Comparison of ENCODE assay signal across 9 mouse cellular contexts in genomic region chr10:77864762-77865143, GRCm38 (mm10). TPM values are rescaled to one million over a fixed set of nuclear protein-coding genes. Genes with fewer than 3 reads are reported as not detected.
DNase-seq lines count a peak whose midpoint lies in the region; ATAC-seq and TF ChIP-seq lines count a peak whose summit lies in the region.
"Had no signal": no experiment of that assay in that cellular context is flagged by ENCODE, and none has a peak within 500 bp of the region (broad histone marks: within the 10 kb centered on the region; RNA-seq: fewer than 3 reads in every experiment).

No protein-coding gene starts in this region.

- ATAC-seq in heart, embryonic 16.5 days (replicated peaks; ENCODE audit: extremely low read depth, insufficient read depth, low FRiP score), result no peak
- no peak for ATAC-seq in embryonic facial prominence, embryonic 13.5 days (ENCODE audit: insufficient number of reproducible peaks, insufficient read depth, low FRiP score, low TSS enrichment, low read depth)
- ATAC-seq in hindbrain, postnatal 0 days, result no peak; the same call in none of the 2 replicates
- ATAC-seq in midbrain, embryonic 13.5 days, result peak; percentile 48; the same call in 1 of the 2 replicates

- H3K36me3 ChIP-seq in heart, embryonic 16.5 days (ENCODE audit: control insufficient read depth, insufficient read depth), result no peaks in the 10 kb centered on the region
- no peaks in the 10 kb centered on the region for H3K36me3 ChIP-seq in embryonic facial prominence, embryonic 13.5 days
- no peaks in the 10 kb centered on the region for H3K36me3 ChIP-seq in hindbrain, postnatal 0 days (ENCODE audit: insufficient read depth, low read length)
- no peaks in the 10 kb centered on the region for H3K36me3 ChIP-seq in midbrain, embryonic 13.5 days

- H3K9ac ChIP-seq in heart, embryonic 16.5 days (ENCODE audit: low read length), result no peak overlapping the region
- H3K9ac ChIP-seq in embryonic facial prominence, embryonic 13.5 days, result 0 out of 2 replicates have a peak overlapping the region, but pooled peaks have one; percentile 27
- H3K9ac ChIP-seq in hindbrain, postnatal 0 days (replicated peaks; ENCODE audit: low read length), result no peak overlapping the region
- H3K9ac ChIP-seq in midbrain, embryonic 13.5 days (replicated peaks), result no peak overlapping the region

- no peaks in the 10 kb centered on the region for H3K9me3 ChIP-seq in heart, embryonic 16.5 days (replicated peaks; ENCODE audit: control insufficient read depth, low read length)
- H3K9me3 ChIP-seq in embryonic facial prominence, embryonic 13.5 days, result no peaks in the 10 kb centered on the region
- H3K9me3 ChIP-seq in hindbrain, postnatal 0 days (ENCODE audit: low read length), result no peaks in the 10 kb centered on the region
- H3K9me3 ChIP-seq in midbrain, embryonic 13.5 days, result no peaks in the 10 kb centered on the region

- no peak overlapping the region for H3K4me3 ChIP-seq in heart, embryonic 16.5 days (ENCODE audit: low read length)
- peak overlapping the region; percentile 19 for H3K4me3 ChIP-seq in embryonic facial prominence, embryonic 13.5 days
- H3K4me3 ChIP-seq in hindbrain, postnatal 0 days (ENCODE audit: low read length), result no peak overlapping the region
- peak overlapping the region; percentile 7; the same call in 1 of the 2 replicates for H3K4me3 ChIP-seq in midbrain, embryonic 13.5 days (replicated peaks)

- H3K27me3 ChIP-seq in heart, embryonic 16.5 days (ENCODE audit: control insufficient read depth, insufficient read depth, low read length), result no peaks in the 10 kb centered on the region
- no peaks in the 10 kb centered on the region for H3K27me3 ChIP-seq in embryonic facial prominence, embryonic 13.5 days
- no peaks in the 10 kb centered on the region for H3K27me3 ChIP-seq in hindbrain, postnatal 0 days (ENCODE audit: insufficient read depth, low read length)
- H3K27me3 ChIP-seq in midbrain, embryonic 13.5 days, result no peaks in the 10 kb centered on the region

- intact Hi-C loops in heart, postnatal 10 days (cut with DNase I), result no loop called here

- TF ChIP-seq CTCF in hindbrain, postnatal 0 days (IDR thresholded peaks at IDR 0.05; ENCODE audit: low read depth), result no peak

- peak overlapping the region; percentile 39 for H3K4me2 ChIP-seq in heart, embryonic 16.5 days (ENCODE audit: low read depth, low read length)
- H3K4me2 ChIP-seq in embryonic facial prominence, embryonic 13.5 days, result peak overlapping the region; percentile 46
- peak overlapping the region; percentile 17; the same call in 1 of the 2 replicates for H3K4me2 ChIP-seq in hindbrain, postnatal 0 days (ENCODE audit: low read depth, low read length)
- H3K4me2 ChIP-seq in midbrain, embryonic 13.5 days (replicated peaks), result peak overlapping the region; percentile 36

- H3K27ac ChIP-seq in heart, embryonic 16.5 days (ENCODE audit: low read length), result no peak overlapping the region
- H3K27ac ChIP-seq in embryonic facial prominence, embryonic 13.5 days, result no peak overlapping the region
- no peak overlapping the region for H3K27ac ChIP-seq in hindbrain, postnatal 0 days
- H3K27ac ChIP-seq in midbrain, embryonic 13.5 days, result no peak overlapping the region

- 31% methylated on average over 11 of the region's 11 CpGs for WGBS in heart, embryonic 16.5 days
- 39% methylated on average over 11 of the region's 11 CpGs for WGBS in embryonic facial prominence, embryonic 13.5 days
- 45% methylated on average over 11 of the region's 11 CpGs for WGBS in hindbrain, postnatal 0 days
- WGBS in midbrain, embryonic 13.5 days, result 37% methylated on average over 11 of the region's 11 CpGs

- no peaks in the 10 kb centered on the region for H3K4me1 ChIP-seq in heart, embryonic 16.5 days (ENCODE audit: control insufficient read depth, insufficient read depth, low read length)
- no peaks in the 10 kb centered on the region for H3K4me1 ChIP-seq in embryonic facial prominence, embryonic 13.5 days
- H3K4me1 ChIP-seq in hindbrain, postnatal 0 days (ENCODE audit: insufficient read depth, low read length), result no peaks in the 10 kb centered on the region
- H3K4me1 ChIP-seq in midbrain, embryonic 13.5 days (replicated peaks), result 0 out of 2 replicates have a peak, but pooled peaks cover 5% of the 10 kb centered on the region

- no peak for DNase-seq in heart, postnatal 10 days
- DNase-seq in hindbrain, postnatal 0 days (ENCODE audit: low spot score), result no peak
- DNase-seq in right cerebral cortex, postnatal 14 days, result no peak
- DNase-seq in T-cell, adult 2 months (ENCODE audit: low spot score), result no peak
- no peak for DNase-seq in adrenal gland, adult 8-10 months

RNA-seq across cellular contexts. Expression of gene Gm3285, which starts 3.0 kb away (rescaled TPM):
- not detected in 2 replicates for polyA plus RNA-seq in heart, embryonic 16.5 days (2015; fragmentation: Nextera tagmentation; extraction: Ambion mirVana)
- total RNA-seq in heart, postnatal 10 days (2021), result not detected
- polyA plus RNA-seq in embryonic facial prominence, embryonic 13.5 days (2015; fragmentation: Nextera tagmentation; extraction: Ambion mirVana), result not detected in 2 replicates
- not detected in 2 replicates for total RNA-seq in hindbrain, postnatal 0 days (2014; rRNA removed)
- polyA plus RNA-seq in hindbrain, postnatal 0 days (2015; fragmentation: Nextera tagmentation; extraction: Ambion mirVana), result not detected in 2 replicates
- polyA plus RNA-seq in midbrain, embryonic 13.5 days (2015; fragmentation: Nextera tagmentation; extraction: Ambion mirVana), result not detected in 2 replicates
- total RNA-seq in adrenal gland, adult 8-10 months (2022), result not detected
- total RNA-seq: megakaryocyte progenitor cell, adult 5-6 weeks had no signal

RNA-seq across cellular contexts. Expression of gene Gm10318, which starts 12.1 kb away (rescaled TPM):
- polyA plus RNA-seq in heart, embryonic 16.5 days (2015; fragmentation: Nextera tagmentation; extraction: Ambion mirVana), result not detected in 2 replicates
- not detected for total RNA-seq in heart, postnatal 10 days (2021)
- not detected in 2 replicates for polyA plus RNA-seq in embryonic facial prominence, embryonic 13.5 days (2015; fragmentation: Nextera tagmentation; extraction: Ambion mirVana)
- total RNA-seq in hindbrain, postnatal 0 days (2014; rRNA removed), result not detected in 2 replicates
- polyA plus RNA-seq in hindbrain, postnatal 0 days (2015; fragmentation: Nextera tagmentation; extraction: Ambion mirVana), result not detected in 2 replicates
- polyA plus RNA-seq in midbrain, embryonic 13.5 days (2015; fragmentation: Nextera tagmentation; extraction: Ambion mirVana), result not detected in 2 replicates
- total RNA-seq in adrenal gland, adult 8-10 months (2022), result not detected
- total RNA-seq: megakaryocyte progenitor cell, adult 5-6 weeks had no signal

RNA-seq across cellular contexts. Expression of gene Gm36176, which starts 18.1 kb away (rescaled TPM):
- not detected in 2 replicates for polyA plus RNA-seq in heart, embryonic 16.5 days (2015; fragmentation: Nextera tagmentation; extraction: Ambion mirVana)
- not detected for total RNA-seq in heart, postnatal 10 days (2021)
- not detected in 2 replicates for polyA plus RNA-seq in embryonic facial prominence, embryonic 13.5 days (2015; fragmentation: Nextera tagmentation; extraction: Ambion mirVana)
- total RNA-seq in hindbrain, postnatal 0 days (2014; rRNA removed), result not detected in 2 replicates
- not detected in 2 replicates for polyA plus RNA-seq in hindbrain, postnatal 0 days (2015; fragmentation: Nextera tagmentation; extraction: Ambion mirVana)
- not detected in 2 replicates for polyA plus RNA-seq in midbrain, embryonic 13.5 days (2015; fragmentation: Nextera tagmentation; extraction: Ambion mirVana)
- total RNA-seq in adrenal gland, adult 8-10 months (2022), result not detected
- total RNA-seq: megakaryocyte progenitor cell, adult 5-6 weeks had no signal

RNA-seq across cellular contexts. Expression of gene Krtap10-10, which starts 29.0 kb away (rescaled TPM):
- polyA plus RNA-seq in heart, embryonic 16.5 days (2015; fragmentation: Nextera tagmentation; extraction: Ambion mirVana), result not detected in 2 replicates
- total RNA-seq in heart, postnatal 10 days (2021), result not detected
- polyA plus RNA-seq in embryonic facial prominence, embryonic 13.5 days (2015; fragmentation: Nextera tagmentation; extraction: Ambion mirVana), result not detected in 2 replicates
- total RNA-seq in hindbrain, postnatal 0 days (2014; rRNA removed), result not detected in 2 replicates
- polyA plus RNA-seq in hindbrain, postnatal 0 days (2015; fragmentation: Nextera tagmentation; extraction: Ambion mirVana), result not detected in 2 replicates
- not detected in 2 replicates for polyA plus RNA-seq in midbrain, embryonic 13.5 days (2015; fragmentation: Nextera tagmentation; extraction: Ambion mirVana)
- total RNA-seq in adrenal gland, adult 8-10 months (2022), result not detected
- total RNA-seq: megakaryocyte progenitor cell, adult 5-6 weeks had no signal

RNA-seq across cellular contexts. Expression of gene Lrrc3, which starts 37.6 kb away (rescaled TPM):
- 1.2 and 1.4 TPM in 2 replicates for polyA plus RNA-seq in heart, embryonic 16.5 days (2015; fragmentation: Nextera tagmentation; extraction: Ambion mirVana)
- total RNA-seq in heart, postnatal 10 days (2021), result 1 to 10 TPM; 1.3 to 1.9 TPM
- 4.2 and 5.1 TPM in 2 replicates for polyA plus RNA-seq in embryonic facial prominence, embryonic 13.5 days (2015; fragmentation: Nextera tagmentation; extraction: Ambion mirVana)
- total RNA-seq in hindbrain, postnatal 0 days (2014; rRNA removed), result 27.8 and 31.4 TPM in 2 replicates
- 22.1 and 24.3 TPM in 2 replicates for polyA plus RNA-seq in hindbrain, postnatal 0 days (2015; fragmentation: Nextera tagmentation; extraction: Ambion mirVana)
- polyA plus RNA-seq in midbrain, embryonic 13.5 days (2015; fragmentation: Nextera tagmentation; extraction: Ambion mirVana), result 9.8 and 10.3 TPM in 2 replicates
- 10 to 100 TPM in 1 of 4 experiments, 1 to 10 TPM in 3; 5.5 to 10.8 (median 7.3) TPM for total RNA-seq in adrenal gland, adult 8-10 months (2022)
- total RNA-seq: megakaryocyte progenitor cell, adult 5-6 weeks had no signal

Comparison
In these comparisons a context has a peak if more than half of its experiments do, and no peak if none do; other contexts are left out.
1. H3K4me3 ChIP-seq: peak in embryonic facial prominence, embryonic 13.5 days (single experiment) and midbrain, embryonic 13.5 days (single experiment); none in heart, embryonic 16.5 days (single experiment) and hindbrain, postnatal 0 days (single experiment).
2. Peak in every context shown above with its lines, with median percentiles within 50 percentile points of each other: H3K4me2 ChIP-seq.